ENCODE assay signal across 16 mouse cellular contexts in the genomic region with DNA sequence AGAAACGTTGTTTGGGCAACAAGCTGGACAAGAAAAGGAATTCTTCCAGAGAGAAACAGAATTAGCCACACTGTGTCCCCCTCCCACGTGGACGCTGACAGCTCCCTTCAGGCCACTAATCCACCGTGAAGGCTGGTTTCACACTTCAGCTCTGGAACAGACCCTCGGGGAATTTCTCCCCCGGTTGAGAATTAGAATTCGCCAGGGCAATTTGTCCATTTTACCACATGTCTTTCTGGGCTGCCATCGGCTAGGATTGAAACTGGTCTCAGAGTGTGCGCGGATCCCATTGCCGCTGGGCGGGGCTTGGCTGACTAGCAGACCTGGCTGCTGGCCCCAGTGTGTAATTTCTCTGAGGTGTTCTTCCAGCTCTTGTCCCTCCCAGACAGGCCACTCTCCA. TPM values are rescaled to one million over a fixed set of nuclear protein-coding genes. Genes with fewer than 3 reads are reported as not detected.
DNase-seq lines count a peak whose midpoint lies in the region; ATAC-seq and TF ChIP-seq lines count a peak whose summit lies in the region.
"Had no signal": no experiment of that assay in that cellular context is flagged by ENCODE, and none has a peak within 500 bp of the region (broad histone marks: within the 10 kb centered on the region; RNA-seq: fewer than 3 reads in every experiment).

No protein-coding gene starts in this region.

- WGBS in hindbrain, embryonic 10.5 days: 24% methylated on average over 12 of the region's 12 CpGs
- WGBS in midbrain, embryonic 15.5 days: 32% methylated on average over 12 of the region's 12 CpGs
- WGBS in cerebellum, adult 2 months: 30% methylated on average over 12 of the region's 12 CpGs

- DNase-seq in adrenal gland, postnatal 10 days: peak; percentile 58
- DNase-seq in adrenal gland, adult 8-10 months: no peak
- peak; percentile 73 for DNase-seq in embryo, embryonic 10 days (ENCODE audit: low spot score)
- peak; percentile 78 for DNase-seq in hindbrain, embryonic 10.5 days (ENCODE audit: low spot score)
- DNase-seq in layer of hippocampus, adult 11-12 months (ENCODE audit: low spot score): no peak
- DNase-seq in layer of hippocampus, postnatal 25 days (ENCODE audit: extremely low spot score in 1 of 2, low spot score in 1 of 2): no peak
- no peak for DNase-seq in cerebellum, adult 2 months
- DNase-seq: adrenal gland, postnatal 25 days; kidney, adult 18-20 months; layer of hippocampus, adult 9-11 months; thymus, adult 2 months had no signal

- H3K27me3 ChIP-seq in hindbrain, embryonic 10.5 days (ENCODE audit: insufficient read depth, poor library complexity, severe bottlenecking): peaks cover 70% of the 10 kb centered on the region
- peaks cover 43% of the 10 kb centered on the region for H3K27me3 ChIP-seq in midbrain, embryonic 15.5 days (replicated peaks)
- no peaks in the 10 kb centered on the region for H3K27me3 ChIP-seq in cerebellum, adult 2 months (ENCODE audit: control insufficient read depth, insufficient read depth, low read length)

- no peak overlapping the region for H3K4me2 ChIP-seq in midbrain, embryonic 15.5 days

- H3K36me3 ChIP-seq in hindbrain, embryonic 10.5 days: no peaks in the 10 kb centered on the region
- no peaks in the 10 kb centered on the region for H3K36me3 ChIP-seq in midbrain, embryonic 15.5 days (replicated peaks)

- no peak for TF ChIP-seq CTCF in cerebellum, adult 2 months (IDR thresholded peaks at IDR 0.05; ENCODE audit: borderline replicate concordance, insufficient read depth, low read depth, low read length)

- peaks cover 13% of the 10 kb centered on the region; the same call in 1 of the 2 replicates for H3K4me1 ChIP-seq in hindbrain, embryonic 10.5 days (replicated peaks)
- H3K4me1 ChIP-seq in midbrain, embryonic 15.5 days: no peaks in the 10 kb centered on the region
- H3K4me1 ChIP-seq in cerebellum, adult 2 months (ENCODE audit: control insufficient read depth, insufficient read depth, low read length): no peaks in the 10 kb centered on the region

- no peak overlapping the region for H3K9ac ChIP-seq in midbrain, embryonic 15.5 days

- no peak overlapping the region for H3K4me3 ChIP-seq in hindbrain, embryonic 10.5 days
- H3K4me3 ChIP-seq in midbrain, embryonic 15.5 days: no peak overlapping the region
- no peak overlapping the region for H3K4me3 ChIP-seq in cerebellum, adult 2 months (replicated peaks; ENCODE audit: insufficient read depth, low read depth, low read length)

- no peak for TF ChIP-seq POLR2A in cerebellum, adult 2 months (IDR thresholded peaks at IDR 0.05; ENCODE audit: borderline replicate concordance, insufficient read depth, low read length)

- peak; percentile 84 for ATAC-seq in midbrain, embryonic 15.5 days (replicated peaks)
- ATAC-seq: lung, postnatal 0 days had no signal

- H3K9me3 ChIP-seq in hindbrain, embryonic 10.5 days: no peaks in the 10 kb centered on the region
- H3K9me3 ChIP-seq in midbrain, embryonic 15.5 days: no peaks in the 10 kb centered on the region

- H3K27ac ChIP-seq in hindbrain, embryonic 10.5 days: no peak overlapping the region
- H3K27ac ChIP-seq in midbrain, embryonic 15.5 days: no peak overlapping the region
- H3K27ac ChIP-seq in cerebellum, adult 2 months (ENCODE audit: insufficient read depth, low read length): no peak overlapping the region

RNA-seq across cellular contexts. Expression of a gene that starts 7.7 kb away (rescaled TPM):
- total RNA-seq in adrenal gland, postnatal 10 days (2021): not detected
- total RNA-seq in adrenal gland, adult 8-10 months (2022): under 1 TPM in 2 of 4 experiments, not detected in 2; 0.03 to 0.12 TPM
- polyA plus RNA-seq in hindbrain, embryonic 10.5 days (2016; fragmentation: Nextera tagmentation; extraction: Ambion mirVana): 5.7 and 11.6 TPM in 2 replicates
- 1.5 and 1.6 TPM in 2 replicates for polyA plus RNA-seq in midbrain, embryonic 15.5 days (2015; fragmentation: Nextera tagmentation; extraction: Ambion mirVana)
- total RNA-seq in layer of hippocampus, postnatal 25 days (2021): under 1 TPM in 1 of 2 experiments, not detected in 1; 0.07 TPM
- polyA plus RNA-seq in cerebellum, adult 2 months (2012; rRNA removed): 0.55 and 1.0 TPM in 2 replicates
- polyA plus RNA-seq: frontal cortex, adult 2 months; heart, embryonic 16.5 days; limb, embryonic 14.5 days; lung, postnatal 0 days had no signal

RNA-seq across cellular contexts. Expression of a gene that starts 53.5 kb away (rescaled TPM):
- total RNA-seq in adrenal gland, postnatal 10 days (2021): 10 to 100 TPM; 54.5 to 79.0 TPM
- 10 to 100 TPM; 55.9 to 95.0 (median 70.2) TPM for total RNA-seq in adrenal gland, adult 8-10 months (2022)
- polyA plus RNA-seq in hindbrain, embryonic 10.5 days (2016; fragmentation: Nextera tagmentation; extraction: Ambion mirVana): 17.9 and 24.4 TPM in 2 replicates
- polyA plus RNA-seq in midbrain, embryonic 15.5 days (2015; fragmentation: Nextera tagmentation; extraction: Ambion mirVana): 21.7 and 22.6 TPM in 2 replicates
- total RNA-seq in layer of hippocampus, postnatal 25 days (2021): 10 to 100 TPM; 29.8 to 38.0 TPM
- 28.4 and 29.0 TPM in 2 replicates for polyA plus RNA-seq in cerebellum, adult 2 months (2012; rRNA removed)

Comparison
In these comparisons a context has a peak if more than half of its experiments do, and no peak if none do; other contexts are left out.
1. DNase-seq: peak in adrenal gland, postnatal 10 days (single experiment), embryo, embryonic 10 days (single experiment) and hindbrain, embryonic 10.5 days (single experiment); none in adrenal gland, adult 8-10 months (single experiment), layer of hippocampus, adult 11-12 months (single experiment), layer of hippocampus, postnatal 25 days (0 of 2) and cerebellum, adult 2 months (0 of 2).